Mouse (Mus musculus) heart, embryonic 13.5 days (tissue): ENCODE measurements around the gene Palm2. TPM values are rescaled to one million over a fixed set of nuclear protein-coding genes. Genes with fewer than 3 reads are reported as not detected.

Source experiments
- ATAC-seq: fragments of 200-750 bp; cut with Nextera tagmentation; 2 replicates; pipeline ENCODE4 v1.8.0; 2017; ENCODE audit warnings: moderate TSS enrichment; ENCODE audit not compliant: insufficient number of reproducible peaks, low FRiP score, low TSS enrichment; ENCODE audit errors: extremely low read depth
- H3K27ac ChIP-seq: fragments of 300-500 bp; sonication (generic); replicated peaks from 2 replicates; pipeline ENCODE4 v1.5.1; 2015; ENCODE audit warnings: moderate library complexity, mild to moderate bottlenecking, inconsistent platforms
- H3K27me3 ChIP-seq: fragments of 300-500 bp; sonication (generic); replicated peaks from 2 replicates; pipeline ENCODE4 v1.6.1; 2015; ENCODE audit warnings: mild to moderate bottlenecking, inconsistent platforms
- H3K36me3 ChIP-seq: fragments of 300-500 bp; sonication (generic); 2 replicates; pipeline ENCODE4 v1.6.1; 2015; ENCODE audit warnings: mild to moderate bottlenecking, inconsistent platforms
- H3K4me1 ChIP-seq: fragments of 300-500 bp; sonication (generic); 2 replicates; pipeline ENCODE4 v1.6.1; 2015; ENCODE audit warnings: inconsistent platforms
- H3K4me2 ChIP-seq: fragments of 300-500 bp; sonication (generic); 2 replicates; pipeline ENCODE4 v1.6.1; 2015; ENCODE audit warnings: inconsistent platforms, mild to moderate bottlenecking, moderate library complexity
- H3K4me3 ChIP-seq: fragments of 300-500 bp; sonication (generic); 2 replicates; pipeline ENCODE4 v1.5.1; 2015; ENCODE audit warnings: moderate library complexity, mild to moderate bottlenecking, inconsistent platforms
- H3K9ac ChIP-seq: fragments of 300-500 bp; sonication (generic); 2 replicates; pipeline ENCODE4 v1.6.1; 2015; ENCODE audit warnings: inconsistent platforms, mild to moderate bottlenecking, moderate library complexity
- H3K9me3 ChIP-seq: fragments of 300-500 bp; sonication (generic); 2 replicates; pipeline ENCODE4 v1.6.1; 2016; ENCODE audit warnings: inconsistent platforms
- WGBS: fragments of 180-500 bp; shearing (Covaris S2); methylation state at CpG from one replicate; pipeline ENCODE4 v1.1.7; 2015; ENCODE audit warnings: mixed read lengths; 5-methylcytosine and 5-hydroxymethylcytosine counted together
- polyA plus RNA-seq: library from polyadenylated mRNA; unstranded; fragments of >200 nt; fragmentation: Nextera tagmentation; extraction: Ambion mirVana; gene quantifications from 2 replicates; pipeline ENCODE4 v1.2.1, GENCODE M21; 2015

Palm2 gene
- polyA plus RNA-seq, 1 experiment from 2014 or later, result 22.6 TPM

GRCm38 (mm10) chr4:57599946-57600345 lies 165.9 kb downstream of the Palm2 start:
- Histone ChIP-seq H3K9me3 (no peaks in the 10 kb centered on the region), H3K9ac (peak overlapping the region; percentile 54), H3K27me3 (no peaks in the 10 kb centered on the region), H3K36me3 (peaks cover 8% of the 10 kb centered on the region), H3K4me1 (peaks cover 85% of the 10 kb centered on the region), H3K4me2 (no peak overlapping the region), H3K4me3 (no peak overlapping the region), H3K27ac (peak overlapping the region; percentile 56)
- WGBS, result 69% methylated on average over 6 of the region's 6 CpGs
- no peak for ATAC-seq

- no peaks in the 10 kb centered on the region for H3K9me3 ChIP-seq
- H3K27ac ChIP-seq, result peak overlapping the region; percentile 73
- no peaks in the 10 kb centered on the region for H3K27me3 ChIP-seq
- ATAC-seq, result no peak
- H3K36me3 ChIP-seq, result 0 out of 2 replicates have a peak, but pooled peaks cover 5% of the 10 kb centered on the region
- whole genome bisulfite sequencing, result 71% methylated on average over 11 of the region's 11 CpGs
- peak overlapping the region; percentile 37; the same call in 1 of the 2 replicates for H3K9ac ChIP-seq
- no peak overlapping the region for H3K4me3 ChIP-seq
- H3K4me2 ChIP-seq, result no peak overlapping the region; the same call in 1 of the 2 replicates
- peaks cover 85% of the 10 kb centered on the region for H3K4me1 ChIP-seq
Observed at GRCm38 (mm10) chr4:57600685-57601457, 166.8 kb downstream of the Palm2 start.

GRCm38 (mm10) chr4:57601458-57601835 lies 167.4 kb downstream of the Palm2 start:
- Histone ChIP-seq H3K27me3 (no peaks in the 10 kb centered on the region), H3K9ac (peak overlapping the region; percentile 37), H3K4me3 (no peak overlapping the region), H3K4me2 (no peak overlapping the region; the same call in 1 of the 2 replicates), H3K36me3 (0 out of 2 replicates have a peak, but pooled peaks cover 5% of the 10 kb centered on the region), H3K4me1 (peaks cover 85% of the 10 kb centered on the region), H3K9me3 (no peaks in the 10 kb centered on the region), H3K27ac (peak overlapping the region; percentile 73)
- no peak for ATAC-seq
- 30% methylated on average over 9 of the region's 9 CpGs for WGBS

GRCm38 (mm10) chr4:57601903-57602617 lies 168.0 kb downstream of the Palm2 start:
- Histone ChIP-seq H3K36me3 (0 out of 2 replicates have a peak, but pooled peaks cover 5% of the 10 kb centered on the region), H3K4me3 (no peak overlapping the region), H3K27ac (peak overlapping the region; percentile 73), H3K4me1 (peaks cover 85% of the 10 kb centered on the region), H3K4me2 (no peak overlapping the region), H3K9me3 (no peaks in the 10 kb centered on the region), H3K9ac (peak overlapping the region; percentile 37; the same call in 1 of the 2 replicates), H3K27me3 (no peaks in the 10 kb centered on the region)
- ATAC-seq, result no peak
- WGBS, result 57% methylated on average over 10 of the region's 10 CpGs

GRCm38 (mm10) chr4:57606258-57606657 lies 172.2 kb downstream of the Palm2 start:
- 0 out of 2 replicates have a peak overlapping the region, but pooled peaks have one; percentile 60 for H3K9ac ChIP-seq
- WGBS, result 30% methylated on average over 3 of the region's 3 CpGs
- peaks cover 83% of the 10 kb centered on the region for H3K4me1 ChIP-seq
- no peak overlapping the region for H3K4me3 ChIP-seq
- peaks cover 9% of the 10 kb centered on the region; the same call in 1 of the 2 replicates for H3K36me3 ChIP-seq
- no peaks in the 10 kb centered on the region for H3K9me3 ChIP-seq
- H3K27me3 ChIP-seq, result no peaks in the 10 kb centered on the region
- H3K4me2 ChIP-seq, result peak overlapping the region; percentile 54
- no peak for ATAC-seq
- H3K27ac ChIP-seq, result peak overlapping the region; percentile 84

- Histone ChIP-seq H3K27ac (peak overlapping the region; percentile 84), H3K9me3 (no peaks in the 10 kb centered on the region), H3K4me1 (peaks cover 83% of the 10 kb centered on the region), H3K4me3 (no peak overlapping the region), H3K27me3 (no peaks in the 10 kb centered on the region), H3K36me3 (peaks cover 9% of the 10 kb centered on the region; the same call in 1 of the 2 replicates), H3K9ac (peak overlapping the region; percentile 60), H3K4me2 (peak overlapping the region; percentile 54)
- WGBS, result 36% methylated on average over 22 of the region's 22 CpGs
- no peak for ATAC-seq
Observed at GRCm38 (mm10) chr4:57607247-57607942, 173.3 kb downstream of the Palm2 start.

GRCm38 (mm10) chr4:57611303-57612077 lies 177.4 kb downstream of the Palm2 start:
- Histone ChIP-seq H3K4me2 (peak overlapping the region; percentile 40), H3K36me3 (peaks cover 4% of the 10 kb centered on the region; the same call in 1 of the 2 replicates), H3K9ac (peak overlapping the region; percentile 38), H3K4me1 (peaks cover 66% of the 10 kb centered on the region), H3K27ac (peak overlapping the region; percentile 77), H3K9me3 (no peaks in the 10 kb centered on the region), H3K4me3 (no peak overlapping the region; the same call in 1 of the 2 replicates), H3K27me3 (no peaks in the 10 kb centered on the region)
- WGBS, result 47% methylated on average over 17 of the region's 17 CpGs
- ATAC-seq, result no peak

GRCm38 (mm10) chr4:57612716-57613115 lies 178.7 kb downstream of the Palm2 start:
- H3K9me3 ChIP-seq, result no peaks in the 10 kb centered on the region
- no peak for ATAC-seq
- peak overlapping the region; percentile 24; the same call in 1 of the 2 replicates for H3K9ac ChIP-seq
- H3K27ac ChIP-seq, result no peak overlapping the region
- H3K27me3 ChIP-seq, result no peaks in the 10 kb centered on the region
- H3K36me3 ChIP-seq, result peaks cover 4% of the 10 kb centered on the region; the same call in 1 of the 2 replicates
- WGBS, result 86% methylated on average over 5 of the region's 5 CpGs
- H3K4me1 ChIP-seq, result peaks cover 55% of the 10 kb centered on the region
- no peak overlapping the region for H3K4me2 ChIP-seq
- H3K4me3 ChIP-seq, result no peak overlapping the region

- peaks cover 45% of the 10 kb centered on the region for H3K4me1 ChIP-seq
- H3K9ac ChIP-seq, result no peak overlapping the region
- ATAC-seq, result no peak
- peaks cover 11% of the 10 kb centered on the region for H3K36me3 ChIP-seq
- no peak overlapping the region for H3K27ac ChIP-seq
- no peak overlapping the region for H3K4me3 ChIP-seq
- peaks cover 4% of the 10 kb centered on the region; the same call in 1 of the 2 replicates for H3K9me3 ChIP-seq
- WGBS, result 92% methylated on average over 4 of the region's 4 CpGs
- no peak overlapping the region for H3K4me2 ChIP-seq
- no peaks in the 10 kb centered on the region for H3K27me3 ChIP-seq
Observed at GRCm38 (mm10) chr4:57614686-57615085, 180.6 kb downstream of the Palm2 start.

GRCm38 (mm10) chr4:57618743-57619142 lies 184.7 kb downstream of the Palm2 start:
- no peak overlapping the region for H3K4me2 ChIP-seq
- no peak overlapping the region for H3K9ac ChIP-seq
- peaks cover 21% of the 10 kb centered on the region for H3K36me3 ChIP-seq
- 76% methylated on average over 6 of the region's 6 CpGs for WGBS
- H3K27me3 ChIP-seq, result no peaks in the 10 kb centered on the region
- no peak for ATAC-seq
- no peak overlapping the region for H3K27ac ChIP-seq
- peaks cover 5% of the 10 kb centered on the region; the same call in 1 of the 2 replicates for H3K9me3 ChIP-seq
- H3K4me1 ChIP-seq, result peaks cover 30% of the 10 kb centered on the region
- H3K4me3 ChIP-seq, result no peak overlapping the region
